Mouse (Mus musculus) large intestine, adult 2 months (tissue): Measurements from ENCODE around the gene Spx. TPM values are rescaled to one million over a fixed set of nuclear protein-coding genes. Genes with fewer than 3 reads are reported as not detected.

Experiments used
- DNase-seq: peaks from one replicate; pipeline ENCODE4 v3.0.0-alpha.2; 2012; ENCODE audit warnings: low read depth, low spot score
- WGBS: fragments of 180-500 bp; shearing (Covaris S2); methylation state at CpG from one replicate; pipeline ENCODE4 v1.1.7; 2018; 5-methylcytosine and 5-hydroxymethylcytosine counted together
- polyA plus RNA-seq: library from polyadenylated mRNA; depleted of rRNA; stranded (reverse); fragments of >200 nt; gene quantifications from 2 replicates; pipeline ENCODE4 v1.2.3, GENCODE M21; 2012; rRNA removed

Spx gene
- polyA plus RNA-seq, 1 experiment, result 0.36 TPM

GRCm38 (mm10) chr6:142414597-142414996 is 1.4 kb downstream of the Spx start:
- 4% methylated on average over 24 of the region's 24 CpGs for WGBS
- DNase-seq, result no peak

- DNase-seq, result no peak
- WGBS, result 66% methylated on average over 7 of the region's 7 CpGs
Observed at GRCm38 (mm10) chr6:142424976-142425375, 11.7 kb downstream of the Spx start.

GRCm38 (mm10) chr6:142429072-142429471 is 15.8 kb downstream of the Spx start:
- no peak for DNase-seq

GRCm38 (mm10) chr6:142451381-142451780 is 38.1 kb downstream of the Spx start:
- WGBS, result 64% methylated on average over 12 of the region's 12 CpGs
- no peak for DNase-seq

- 67% methylated on average over 2 of the region's 2 CpGs for WGBS
- DNase-seq, result no peak
Observed at GRCm38 (mm10) chr6:142453311-142453710, 40.1 kb downstream of the Spx start.

GRCm38 (mm10) chr6:142455314-142455996 is 42.2 kb downstream of the Spx start:
- WGBS, result 64% methylated on average over 7 of the region's 7 CpGs
- no peak for DNase-seq

- DNase-seq, result no peak
- 53% methylated on average over 7 of the region's 7 CpGs for WGBS
Observed at GRCm38 (mm10) chr6:142458010-142458409, 44.8 kb downstream of the Spx start.

- DNase-seq, result no peak
- WGBS, result 33% methylated on average over 14 of the region's 14 CpGs
Observed at GRCm38 (mm10) chr6:142459017-142459678, 45.9 kb downstream of the Spx start.

- WGBS, result 71% methylated on average over 6 of the region's 6 CpGs
- no peak for DNase-seq
Observed at GRCm38 (mm10) chr6:142462194-142462593, 49.0 kb downstream of the Spx start.

Other genes starting within 250 kb of the Spx start
- gene Slco1a6, start 204.9 kb upstream of the Spx start, polyA plus RNA-seq, result not detected in 2 replicates
- 1.4 and 3.9 TPM in 2 replicates for gene Iapp, start 115.0 kb upstream of the Spx start, polyA plus RNA-seq
- gene Slco1a5, start 90.5 kb upstream of the Spx start, polyA plus RNA-seq, result not detected in 2 replicates
- gene Pyroxd1, start 67.8 kb upstream of the Spx start, polyA plus RNA-seq, result 5.9 and 8.2 TPM in 2 replicates
- 4.3 and 5.4 TPM in 2 replicates for gene Recql, start 26.4 kb upstream of the Spx start, polyA plus RNA-seq
- gene Golt1b, start 26.2 kb upstream of the Spx start, polyA plus RNA-seq, result 7.7 and 8.0 TPM in 2 replicates
- gene Gys2, start 59.7 kb downstream of the Spx start, polyA plus RNA-seq, result 0.07 and 0.19 TPM in 2 replicates
- 41.9 and 45.7 TPM in 2 replicates for gene Ldhb, start 94.5 kb downstream of the Spx start, polyA plus RNA-seq
- gene Kcnj8, start 158.2 kb downstream of the Spx start, polyA plus RNA-seq, result 17.6 and 19.1 TPM in 2 replicates